Mouse (Mus musculus): ENCODE data around the gene Epn1.

The Epn1 gene

GRCm38 (mm10) chr7:5080010-5080751 is at the start of gene Epn1:
Gene Epn1 (plus strand): TSS chr7:5080235.
- DNase-seq (ENCODE audit: low spot score): peak; percentile 92

- DNase-seq (ENCODE audit: low spot score): no peak
Observed at GRCm38 (mm10) chr7:5030554-5031275, 49.3 kb upstream of the Epn1 start.

GRCm38 (mm10) chr7:5031496-5031895 is 48.5 kb upstream of the Epn1 start:
- no peak for DNase-seq (ENCODE audit: low spot score)

GRCm38 (mm10) chr7:5033818-5034217 is 46.2 kb upstream of the Epn1 start, which contains the start of gene 4632433K11Rik:
Gene 4632433K11Rik (plus strand): TSS chr7:5034118.
- DNase-seq (ENCODE audit: low spot score): no peak

GRCm38 (mm10) chr7:5035628-5036027 is 44.4 kb upstream of the Epn1 start:
- DNase-seq (ENCODE audit: low spot score): no peak

- no peak for DNase-seq (ENCODE audit: low spot score)
Observed at GRCm38 (mm10) chr7:5036136-5036535, 43.9 kb upstream of the Epn1 start.

- no peak for DNase-seq (ENCODE audit: low spot score)
Observed at GRCm38 (mm10) chr7:5037026-5037425, 43.0 kb upstream of the Epn1 start.

- no peak for DNase-seq (ENCODE audit: low spot score)
Observed at GRCm38 (mm10) chr7:5037467-5037866, 42.6 kb upstream of the Epn1 start.

GRCm38 (mm10) chr7:5038109-5038732 is 41.8 kb upstream of the Epn1 start, which contains the start of gene Zfp784:
Gene Zfp784 (minus strand): TSS chr7:5038446.
- DNase-seq (ENCODE audit: low spot score): peak; percentile 88

GRCm38 (mm10) chr7:5038940-5039339 is 41.1 kb upstream of the Epn1 start:
- DNase-seq (ENCODE audit: low spot score): no peak

GRCm38 (mm10) chr7:5044981-5045380 is 35.1 kb upstream of the Epn1 start:
- DNase-seq (ENCODE audit: low spot score): no peak

- DNase-seq (ENCODE audit: low spot score): no peak
Observed at GRCm38 (mm10) chr7:5046112-5046511, 33.9 kb upstream of the Epn1 start.

- no peak for DNase-seq (ENCODE audit: low spot score)
Observed at GRCm38 (mm10) chr7:5047313-5047712, 32.7 kb upstream of the Epn1 start.

- no peak for DNase-seq (ENCODE audit: low spot score)
Observed at GRCm38 (mm10) chr7:5051193-5052192, 28.5 kb upstream of the Epn1 start, which contains the start of gene Zfp580. Gene Zfp580 (plus strand): TSS chr7:5051538.

- no peak for DNase-seq (ENCODE audit: low spot score)
Observed at GRCm38 (mm10) chr7:5052438-5052837, 27.6 kb upstream of the Epn1 start.

GRCm38 (mm10) chr7:5052931-5053343 is 27.1 kb upstream of the Epn1 start:
- no peak for DNase-seq (ENCODE audit: low spot score)

- DNase-seq (ENCODE audit: low spot score): no peak
Observed at GRCm38 (mm10) chr7:5053456-5054179, 26.4 kb upstream of the Epn1 start.

GRCm38 (mm10) chr7:5056651-5057263 is 23.3 kb upstream of the Epn1 start:
- no peak for DNase-seq (ENCODE audit: low spot score)

- DNase-seq (ENCODE audit: low spot score): no peak
Observed at GRCm38 (mm10) chr7:5057381-5057780, 22.7 kb upstream of the Epn1 start.

- DNase-seq (ENCODE audit: low spot score): no peak
Observed at GRCm38 (mm10) chr7:5057804-5058203, 22.2 kb upstream of the Epn1 start.

Data from c-Kit-positive CD71-positive TER-119-positive erythroid progenitor cells, embryonic 14.5 days (primary cell).